Mouse (Mus musculus) thymus, postnatal 0 days (tissue): ENCODE measurements around the gene Mvp. TPM values are rescaled to one million over a fixed set of nuclear protein-coding genes. Genes with fewer than 3 reads are reported as not detected.

Source experiments
- DNase-seq: peaks from one replicate; pipeline ENCODE4 v3.0.0-alpha.2; 2015; ENCODE audit warnings: low spot score
- polyA plus RNA-seq: library from polyadenylated mRNA; unstranded; fragments of >200 nt; fragmentation: Nextera tagmentation; extraction: Ambion mirVana; gene quantifications from 2 replicates; pipeline ENCODE4 v1.2.1, GENCODE M21; 2015

The Mvp gene
- polyA plus RNA-seq, 1 experiment from 2014 or later = 32.5 TPM

- DNase-seq = no peak
These were observed 5.6 kb upstream of the Mvp start for GRCm38 (mm10) chr7:127020031-127020430.

GRCm38 (mm10) chr7:127019306-127019960 is 5.0 kb upstream of the Mvp start:
- DNase-seq = no peak

- DNase-seq = no peak
These were observed 4.2 kb upstream of the Mvp start for GRCm38 (mm10) chr7:127018416-127019305.

GRCm38 (mm10) chr7:127017950-127018345 is 3.5 kb upstream of the Mvp start:
- DNase-seq = no peak

- DNase-seq = peak; percentile 100
These were observed 2.8 kb upstream of the Mvp start, which contains the start of gene Pagr1a for GRCm38 (mm10) chr7:127016971-127017949. TSS of gene Pagr1a (minus strand) at chr7:127017352.

GRCm38 (mm10) chr7:127016486-127016938 is 2.1 kb upstream of the Mvp start:
- no peak for DNase-seq

GRCm38 (mm10) chr7:127016481-127016485 is 1.9 kb upstream of the Mvp start, which contains the start of gene Pagr1b:
TSS of gene Pagr1b (minus strand) at chr7:127016484.
- DNase-seq = no peak

GRCm38 (mm10) chr7:127016081-127016480 is 1.7 kb upstream of the Mvp start:
- no peak for DNase-seq

- DNase-seq = no peak
These were observed 572 bp upstream of the Mvp start for GRCm38 (mm10) chr7:127014993-127015392.

- no peak for DNase-seq
These were observed 1.0 kb downstream of the Mvp start for GRCm38 (mm10) chr7:127013385-127013784.

- no peak for DNase-seq
These were observed 1.6 kb downstream of the Mvp start for GRCm38 (mm10) chr7:127012845-127013244.

GRCm38 (mm10) chr7:127012374-127012773 is 2.0 kb downstream of the Mvp start:
- DNase-seq = no peak

- no peak for DNase-seq
These were observed 2.7 kb downstream of the Mvp start for GRCm38 (mm10) chr7:127011717-127012116.

GRCm38 (mm10) chr7:127011051-127011450 is 3.4 kb downstream of the Mvp start:
- no peak for DNase-seq

GRCm38 (mm10) chr7:127009307-127010085 is 4.9 kb downstream of the Mvp start:
- no peak for DNase-seq

- DNase-seq = peak; percentile 21
These were observed 6.0 kb downstream of the Mvp start for GRCm38 (mm10) chr7:127008239-127009019.

GRCm38 (mm10) chr7:127007313-127008024 is 7.0 kb downstream of the Mvp start:
- no peak for DNase-seq

- DNase-seq = no peak
These were observed 10.1 kb downstream of the Mvp start for GRCm38 (mm10) chr7:127004122-127004875.

- DNase-seq = no peak
These were observed 10.8 kb downstream of the Mvp start for GRCm38 (mm10) chr7:127003620-127004019.
